In genomic region chr8:45934582-45935014, GRCm38 (mm10) we compare ENCODE assay signal across 8 mouse cellular contexts. TPM values are rescaled to one million over a fixed set of nuclear protein-coding genes. Genes with fewer than 3 reads are reported as not detected.
A peak's percentile ranks its signal among the peaks of the same experiment; 100 is the strongest.
DNase-seq lines count a peak whose midpoint lies in the region; ATAC-seq and TF ChIP-seq lines count a peak whose summit lies in the region.

Gene Ccdc110 (plus strand): TSS chr8:45934619.

- POLR2A ChIA-PET in Patski (lab: Charles Lee), result interaction anchor here (0.6 kb wide), 1 partner anchor 254 kb away, joined by 3 read pairs; no protein-coding TSS in a partner anchor

- TF ChIP-seq EP300 in lung, postnatal 0 days (IDR thresholded peaks at IDR 0.05), result no peak

- peak; percentile 100 for TF ChIP-seq CTCF in Patski (IDR thresholded peaks at IDR 0.05)
- TF ChIP-seq CTCF in lung, postnatal 0 days (IDR thresholded peaks at IDR 0.05), result peak; percentile 100

- CTCF ChIA-PET in Patski (lab: Charles Lee), result interaction anchor here (0.6 to 4.0 kb wide), 42 partner anchors 9 to 589 kb away, joined by 3 to 22 read pairs (median 4); no protein-coding TSS in a partner anchor

- peak within 1 kb of the TSS; percentile 51; the same call in 1 of the 2 replicates for H3K9ac ChIP-seq in hindbrain, embryonic 12.5 days
- no peak within 1 kb of the TSS for H3K9ac ChIP-seq in lung, postnatal 0 days (replicated peaks; ENCODE audit: low read depth)

- WGBS in hindbrain, embryonic 12.5 days, result 3% methylated on average over 23 of the region's 23 CpGs
- 4% methylated on average over 23 of the region's 23 CpGs for WGBS in lung, postnatal 0 days

- in situ Hi-C loops in Patski (cut with MboI; ENCODE audit: low pct_unique_long_range_greater_than_20kb), result loop anchor here (5.0 kb wide), 3 partner anchors 117 to 572 kb away; no protein-coding TSS in a partner anchor

- no peak within 1 kb of the TSS for H3K27ac ChIP-seq in hindbrain, embryonic 12.5 days
- no peak within 1 kb of the TSS for H3K27ac ChIP-seq in lung, postnatal 0 days (ENCODE audit: low read length)

- peak; percentile 79 for ATAC-seq in Patski
- ATAC-seq in hindbrain, embryonic 12.5 days (ENCODE audit: low FRiP score), result peak; percentile 92
- ATAC-seq in lung, postnatal 0 days, result peak; percentile 86

- no peaks in the 10 kb centered on the region for H3K36me3 ChIP-seq in hindbrain, embryonic 12.5 days
- no peaks in the 10 kb centered on the region for H3K36me3 ChIP-seq in lung, postnatal 0 days (ENCODE audit: insufficient read depth, low read length)

- 0 out of 2 replicates have a peak, but pooled peaks cover 7% of the 10 kb centered on the region for H3K9me3 ChIP-seq in hindbrain, embryonic 12.5 days (replicated peaks)
- H3K9me3 ChIP-seq in lung, postnatal 0 days (ENCODE audit: low read length), result no peaks in the 10 kb centered on the region

- peak; percentile 42 for DNase-seq in Patski (ENCODE audit: low read depth, low spot score)
- peak; percentile 99 to 100 for DNase-seq in cerebellum, postnatal 14 days
- DNase-seq in frontal cortex, postnatal 14 days (ENCODE audit: low spot score in 2 of 2), result peak; percentile 91 to 97
- peak; percentile 99 for DNase-seq in layer of hippocampus, postnatal 10 days (ENCODE audit: low spot score in 2 of 2)
- DNase-seq in lung, postnatal 0 days (ENCODE audit: low spot score), result peak; percentile 90
- peak; percentile 98 for DNase-seq in ovary, postnatal 14 days (ENCODE audit: low spot score)
- DNase-seq in thymus, postnatal 10 days (ENCODE audit: low spot score in 2 of 2), result peak; percentile 80 to 96

- peak within 1 kb of the TSS; percentile 36 for H3K4me3 ChIP-seq in hindbrain, embryonic 12.5 days
- H3K4me3 ChIP-seq in lung, postnatal 0 days (ENCODE audit: low read depth, low read length), result no peak within 1 kb of the TSS

- H3K4me2 ChIP-seq in hindbrain, embryonic 12.5 days (replicated peaks), result peak within 1 kb of the TSS; percentile 53
- H3K4me2 ChIP-seq in lung, postnatal 0 days (replicated peaks; ENCODE audit: low read depth, low read length), result peak within 1 kb of the TSS; percentile 35

- no peaks in the 10 kb centered on the region for H3K4me1 ChIP-seq in hindbrain, embryonic 12.5 days
- no peaks in the 10 kb centered on the region for H3K4me1 ChIP-seq in lung, postnatal 0 days (ENCODE audit: insufficient read depth, low read depth, low read length)

- H3K27me3 ChIP-seq in Patski, result peaks cover 12% of the 10 kb centered on the region
- H3K27me3 ChIP-seq in hindbrain, embryonic 12.5 days, result peaks cover 3% of the 10 kb centered on the region; the same call in 1 of the 2 replicates
- no peaks in the 10 kb centered on the region for H3K27me3 ChIP-seq in lung, postnatal 0 days (replicated peaks; ENCODE audit: insufficient read depth, low read length)

RNA-seq across cellular contexts. Expression of gene Ccdc110, which starts in this region (rescaled TPM):
- not detected for polyA plus RNA-seq in Patski (2021)
- 0.21 TPM in 1 of 2 replicates, not detected in the other for polyA plus RNA-seq in hindbrain, embryonic 12.5 days (2016; fragmentation: Nextera tagmentation; extraction: Ambion mirVana)
- 1 to 10 TPM; 1.4 to 1.8 TPM for total RNA-seq in layer of hippocampus, postnatal 10 days (2021)
- not detected in 2 replicates for polyA plus RNA-seq in lung, postnatal 0 days (2015; fragmentation: Nextera tagmentation; extraction: Ambion mirVana)

Comparison
In these comparisons a context has a peak if more than half of its experiments do, and no peak if none do; other contexts are left out.
1. Peak in DNase-seq and ATAC-seq in Patski; RNA of the gene not detected or under 1 TPM.
2. Peak in ATAC-seq, H3K4me3 ChIP-seq, H3K9ac ChIP-seq and H3K4me2 ChIP-seq in hindbrain, embryonic 12.5 days; RNA of the gene not detected or under 1 TPM.
3. Peak in DNase-seq, ATAC-seq and H3K4me2 ChIP-seq in lung, postnatal 0 days; RNA of the gene not detected or under 1 TPM.
4. DNase-seq: peak in every context shown above with its lines; median percentile 100 in cerebellum, postnatal 14 days; 99 in layer of hippocampus, postnatal 10 days; 98 in ovary, postnatal 14 days; 94 in frontal cortex, postnatal 14 days; 90 in lung, postnatal 0 days; 88 in thymus, postnatal 10 days; 42 in Patski.